Mouse (Mus musculus) olfactory bulb, adult 2 months (tissue): ENCODE measurements around the gene Unc13b. TPM values are rescaled to one million over a fixed set of nuclear protein-coding genes. Genes with fewer than 3 reads are reported as not detected.

Source experiments
- H3K27ac ChIP-seq: fragments of 200-500 bp; 2 replicates; pipeline ENCODE4 v1.5.1; 2012; ENCODE audit warnings: low read depth, low read length; ENCODE audit not compliant: insufficient read depth
- H3K4me1 ChIP-seq: fragments of 200-500 bp; 2 replicates; pipeline ENCODE4 v1.6.1; 2012; ENCODE audit warnings: low read length; ENCODE audit not compliant: control insufficient read depth, insufficient read depth
- H3K4me3 ChIP-seq: fragments of 200-500 bp; 2 replicates; pipeline ENCODE4 v1.5.1; 2012; ENCODE audit warnings: mild to moderate bottlenecking, low read depth, low read length, moderate library complexity; ENCODE audit not compliant: insufficient read depth
- CTCF ChIP-seq: fragments of 200-500 bp; IDR thresholded peaks from 2 replicates; pipeline ENCODE4 v1.5.1; 2012; ENCODE audit warnings: low read depth, mild to moderate bottlenecking, low read length, moderate library complexity; ENCODE audit not compliant: insufficient read depth
- POLR2A ChIP-seq: fragments of 200-500 bp; IDR thresholded peaks from 2 replicates; pipeline ENCODE4 v1.6.1; 2012; ENCODE audit warnings: mild to moderate bottlenecking, low read depth, low read length, moderate library complexity; ENCODE audit not compliant: insufficient read depth
- WGBS: fragments of 180-500 bp; shearing (Covaris S2); methylation state at CpG from one replicate; pipeline ENCODE4 v1.1.7; 2018; 5-methylcytosine and 5-hydroxymethylcytosine counted together
- polyA plus RNA-seq: library from polyadenylated mRNA; stranded (reverse); fragments of >200 nt; gene quantifications from 2 replicates; pipeline ENCODE4 v1.2.4, GENCODE M21; 2012; ENCODE audit warnings: low replicate concordance; ENCODE audit not compliant: missing spikeins, insufficient read depth, insufficient read length

Unc13b gene
- polyA plus RNA-seq, 1 experiment: not detected

DNA sequence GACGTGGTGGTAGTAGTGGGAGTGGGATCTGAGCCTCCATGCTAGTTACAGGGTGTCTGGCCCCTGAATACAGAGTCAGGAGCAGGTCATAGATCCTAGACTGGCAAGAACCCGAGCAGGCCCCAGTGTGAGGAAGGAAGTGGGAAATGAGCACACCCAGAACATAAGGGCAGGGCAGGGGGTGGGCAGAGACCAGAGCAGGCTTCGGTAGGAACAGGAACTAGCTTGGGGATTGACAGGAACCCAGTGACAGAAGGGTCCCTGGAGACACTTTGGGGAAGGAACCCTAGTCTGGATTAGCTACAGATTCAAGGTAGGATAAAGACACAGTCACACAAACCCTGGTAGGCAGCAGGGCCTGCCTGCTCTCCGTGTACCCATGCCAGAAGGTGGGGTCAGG, 14.1 kb upstream of the Unc13b start:
- TF ChIP-seq CTCF (no peak), POLR2A (no peak)
- Histone ChIP-seq H3K4me3 (no peak overlapping the region), H3K27ac (peak overlapping the region; percentile 86), H3K4me1 (peaks cover 19% of the 10 kb centered on the region)
- WGBS: 11% methylated on average over 4 of the region's 4 CpGs

DNA sequence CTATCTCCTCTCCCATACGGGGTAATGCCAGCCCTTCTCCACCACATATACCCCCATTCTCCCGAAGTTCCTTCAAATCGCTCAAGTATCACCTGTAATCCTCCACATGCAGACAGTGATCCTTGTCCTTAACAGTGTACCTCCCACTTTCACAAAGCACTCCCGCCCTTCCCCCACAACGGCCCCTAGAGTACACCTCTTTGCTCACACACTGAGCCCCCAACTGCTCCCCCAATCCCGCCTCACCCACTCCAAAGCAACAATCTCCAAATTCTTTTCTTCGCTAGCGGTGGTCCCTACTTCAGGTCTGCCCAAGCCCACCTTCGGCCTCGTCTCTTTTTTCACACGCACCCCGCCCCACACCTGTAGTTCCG, 13.5 kb upstream of the Unc13b start:
- H3K4me1 ChIP-seq: peaks cover 19% of the 10 kb centered on the region
- 4% methylated on average over 13 of the region's 13 CpGs for WGBS
- H3K27ac ChIP-seq: no peak overlapping the region
- TF ChIP-seq CTCF: no peak
- TF ChIP-seq POLR2A: no peak
- peak overlapping the region; percentile 56 for H3K4me3 ChIP-seq

- TF ChIP-seq POLR2A: 0 out of 2 replicates have a peak, but pooled peaks have one; percentile 13
- no peak for TF ChIP-seq CTCF
- peak within 1 kb of the TSS; percentile 56 for H3K4me3 ChIP-seq
- 1% methylated on average over 31 of the region's 33 CpGs for WGBS
- peaks cover 17% of the 10 kb centered on the region for H3K4me1 ChIP-seq
- no peak within 1 kb of the TSS for H3K27ac ChIP-seq
Observed at GRCm38 (mm10) chr4:43045659-43046302, 13.0 kb upstream of the Unc13b start, which contains the start of gene Fam214b. Gene Fam214b (minus strand): TSS chr4:43046220.

DNA sequence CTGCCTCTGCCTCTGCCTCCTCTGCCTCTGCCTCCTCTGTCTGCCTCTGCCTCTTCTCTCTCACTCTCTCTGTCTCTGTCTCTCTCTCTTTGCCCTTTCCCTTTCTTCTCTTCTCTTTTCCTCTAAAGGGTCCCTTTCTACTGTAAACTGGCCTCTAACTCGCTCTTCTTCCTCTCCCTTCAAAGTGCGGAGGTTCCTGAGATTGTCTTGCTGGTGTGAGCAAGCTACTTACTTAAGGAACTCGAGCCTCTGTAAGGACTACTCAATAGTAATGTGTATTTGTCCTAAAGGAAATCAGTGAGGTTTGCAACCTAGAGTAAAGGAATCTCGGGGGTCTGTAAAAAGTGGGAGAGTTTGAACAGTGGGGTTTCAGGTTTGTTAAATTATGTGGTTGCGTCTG, 12.1 kb upstream of the Unc13b start:
- Histone ChIP-seq H3K4me1 (peaks cover 15% of the 10 kb centered on the region), H3K27ac (no peak overlapping the region), H3K4me3 (no peak overlapping the region)
- TF ChIP-seq CTCF (no peak), POLR2A (no peak)
- 48% methylated on average over 5 of the region's 5 CpGs for WGBS

DNA sequence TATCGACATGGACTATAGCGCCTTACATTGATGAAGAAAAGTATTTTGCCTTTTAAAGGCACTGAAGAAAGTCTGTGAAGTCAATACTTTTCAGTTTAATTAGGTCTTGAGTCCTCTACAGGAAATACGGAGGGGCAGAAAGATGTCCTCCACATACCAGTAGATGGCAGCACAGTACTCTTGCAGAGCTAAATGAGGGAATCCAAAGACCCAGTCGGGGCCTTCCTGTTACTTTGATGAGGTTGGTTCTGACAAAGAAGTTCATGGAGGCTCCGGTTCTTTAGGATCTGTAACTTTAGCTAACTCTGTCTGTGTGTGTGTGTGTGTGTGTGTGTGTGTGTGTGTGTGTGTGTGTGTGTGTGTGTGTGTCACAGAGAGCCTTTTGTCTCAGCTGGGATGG, 11.5 kb upstream of the Unc13b start:
- WGBS: 4% methylated on average over 5 of the region's 5 CpGs
- Histone ChIP-seq H3K4me3 (no peak overlapping the region), H3K27ac (no peak overlapping the region), H3K4me1 (peaks cover 15% of the 10 kb centered on the region)
- TF ChIP-seq POLR2A (no peak), CTCF (no peak)

- no peak for TF ChIP-seq CTCF
- H3K27ac ChIP-seq: no peak overlapping the region
- WGBS: 13% methylated on average over 4 of the region's 4 CpGs
- H3K4me1 ChIP-seq: no peaks in the 10 kb centered on the region
- no peak overlapping the region for H3K4me3 ChIP-seq
Observed at GRCm38 (mm10) chr4:43052627-43053026, 6.1 kb upstream of the Unc13b start.

DNA sequence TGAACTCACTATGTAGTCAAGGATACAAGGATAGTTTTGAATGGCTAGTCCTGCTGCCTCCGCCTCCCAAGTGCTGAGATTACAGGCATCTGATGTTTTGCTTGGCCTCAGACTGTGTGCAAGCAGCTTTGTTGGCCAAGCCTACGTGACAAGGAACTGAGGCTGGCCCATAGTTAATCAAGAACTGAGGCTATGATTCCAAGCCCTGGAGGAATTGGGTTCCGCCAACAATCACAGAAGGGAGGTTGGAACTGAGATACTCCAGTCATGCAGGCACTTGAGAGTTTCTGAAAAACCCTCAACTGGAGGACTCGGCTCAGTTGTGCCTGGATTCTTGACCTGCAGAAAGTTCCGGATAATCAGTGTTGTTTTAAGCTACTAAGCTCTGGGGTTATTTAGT, 1.1 kb upstream of the Unc13b start:
- 97% methylated on average over 5 of the region's 5 CpGs for WGBS
- TF ChIP-seq CTCF (no peak), POLR2A (no peak)
- H3K4me3 ChIP-seq: no peak overlapping the region
- peaks cover 13% of the 10 kb centered on the region for H3K4me1 ChIP-seq
- H3K27ac ChIP-seq: no peak overlapping the region

DNA sequence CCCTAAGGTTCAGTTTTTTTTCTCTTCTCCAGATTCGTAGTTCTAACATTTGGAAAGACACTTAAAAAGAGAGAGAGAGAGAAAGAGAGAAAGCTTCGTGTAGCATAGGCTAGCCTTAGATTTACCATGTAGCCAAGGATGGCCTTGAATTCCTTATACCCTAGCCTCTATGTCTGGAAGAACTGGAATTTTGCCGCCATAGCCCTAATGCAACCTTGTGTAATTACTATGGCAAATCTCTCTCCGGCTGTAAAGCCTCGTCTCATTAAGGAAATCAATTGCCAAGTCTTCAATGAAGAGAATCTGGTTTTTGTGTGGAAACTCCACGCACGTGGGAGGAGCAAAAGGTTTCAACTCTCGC, 381 bp upstream of the Unc13b start:
- 17% methylated on average over 8 of the region's 8 CpGs for WGBS

DNA sequence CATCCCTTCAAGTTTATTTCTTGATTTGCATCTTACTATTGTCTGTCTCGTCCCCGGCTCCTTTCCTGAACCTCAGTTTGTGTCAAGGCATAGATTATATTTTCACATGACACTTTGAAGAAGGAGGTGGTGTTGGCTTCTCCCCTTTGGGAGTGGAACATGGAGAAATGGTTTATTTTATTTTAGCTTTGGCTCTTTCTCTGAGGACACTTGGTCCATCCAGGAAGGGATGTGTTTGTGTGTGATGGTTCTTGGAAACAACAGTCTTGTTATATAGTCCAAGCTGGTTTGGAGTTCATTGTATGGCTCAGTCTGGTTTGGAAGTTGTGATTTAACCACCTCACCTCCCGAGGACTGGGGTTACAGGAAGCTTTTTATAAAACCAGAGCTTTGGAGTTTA, 944 bp downstream of the Unc13b start:
- Histone ChIP-seq H3K4me3 (peak overlapping the region; percentile 81; the same call in 1 of the 2 replicates), H3K4me1 (peaks cover 13% of the 10 kb centered on the region), H3K27ac (no peak overlapping the region)
- 19% methylated on average over 3 of the region's 3 CpGs for whole genome bisulfite sequencing
- TF ChIP-seq CTCF (no peak), POLR2A (no peak)

More for the DNA sequence above, 381 bp upstream of the Unc13b start:
- Histone ChIP-seq H3K27ac (no peak overlapping the region), H3K4me3 (peak overlapping the region; percentile 81; the same call in 1 of the 2 replicates), H3K4me1 (peaks cover 13% of the 10 kb centered on the region)
- TF ChIP-seq CTCF (no peak), POLR2A (no peak)

GRCm38 (mm10) chr4:43060286-43060685, 1.5 kb downstream of the Unc13b start:
- Histone ChIP-seq H3K27ac (no peak overlapping the region), H3K4me3 (no peak overlapping the region), H3K4me1 (peaks cover 13% of the 10 kb centered on the region)
- TF ChIP-seq POLR2A (no peak), CTCF (no peak)
- 20% methylated on average over 3 of the region's 3 CpGs for WGBS
